Mouse (Mus musculus) pancreas, adult 10 weeks (tissue): ENCODE measurements around the gene Fbp2. TPM values are rescaled to one million over a fixed set of nuclear protein-coding genes. Genes with fewer than 3 reads are reported as not detected.

Experiments used
- polyA plus RNA-seq: library from polyadenylated mRNA; stranded (reverse); fragments of 350-450 nt; fragmentation: Illumina TruSeq; extraction: RNeasy Lipid Tissue Mini Kit (QIAGEN cat#74804); gene quantifications from one replicate; pipeline ENCODE4 v1.2.3, GENCODE M21; 2015; ENCODE audit warnings: low read depth, low replicate concordance; ENCODE audit not compliant: insufficient read depth

The Fbp2 gene
- 1.7 TPM for polyA plus RNA-seq

GRCm38 (mm10) chr13:62857941-62858915 lies at the start of gene Fbp2:
Gene Fbp2 (minus strand): TSS chr13:62858422.

GRCm38 (mm10) chr13:62887712-62888441 lies 29.7 kb upstream of the Fbp2 start, which contains the start of gene Fbp1:
Gene Fbp1 (minus strand): TSS chr13:62888282.

Other genes with a start within 250 kb of the Fbp2 start
- not detected for gene 6720489N17Rik, start 234.2 kb downstream of the Fbp2 start, polyA plus RNA-seq
- gene Platr25, start 97.7 kb downstream of the Fbp2 start, polyA plus RNA-seq = 2.1 TPM
- gene Gm5141, start 72.6 kb downstream of the Fbp2 start, polyA plus RNA-seq = 0.50 TPM
- gene Fbp1, start 29.9 kb upstream of the Fbp2 start, polyA plus RNA-seq = not detected
- gene 2010111I01Rik, start 106.5 kb upstream of the Fbp2 start, polyA plus RNA-seq = 61.7 TPM